Mouse (Mus musculus): Measurements from ENCODE around the gene Fth1. TPM values are rescaled to one million over a fixed set of nuclear protein-coding genes. Genes with fewer than 3 reads are reported as not detected.
A peak's percentile ranks its signal among the peaks of the same experiment; 100 is the strongest.

The Fth1 gene
- polyA plus RNA-seq, 1 experiment from 2014 or later: 1,303 TPM

- Histone ChIP-seq H3K27ac (replicated peaks; ENCODE audit: low read depth, low read length) (peak overlapping the region; percentile 86), H3K4me2 (ENCODE audit: low read depth, low read length) (peak overlapping the region; percentile 81), H3K4me3 (ENCODE audit: low read depth, low read length) (peak overlapping the region; percentile 92), H3K36me3 (replicated peaks; ENCODE audit: control insufficient read depth, insufficient read depth, low read depth, low read length) (peaks cover 4% of the 10 kb centered on the region), H3K9ac (replicated peaks; ENCODE audit: low read length) (peak overlapping the region; percentile 83), H3K27me3 (ENCODE audit: control insufficient read depth, insufficient read depth, low read length) (no peaks in the 10 kb centered on the region), H3K9me3 (replicated peaks; ENCODE audit: control insufficient read depth, low read length) (no peaks in the 10 kb centered on the region), H3K4me1 (ENCODE audit: control insufficient read depth, insufficient read depth, low read length) (peaks cover 4% of the 10 kb centered on the region; the same call in 1 of the 2 replicates)
- peak; percentile 100 for DNase-seq (ENCODE audit: low spot score)
- under 1% methylated on average over 57 of the region's 59 CpGs for WGBS
- ATAC-seq (replicated peaks; ENCODE audit: insufficient number of reproducible peaks, low FRiP score, low TSS enrichment, low read depth): peak; percentile 98
Measured at GRCm38 (mm10) chr19:9982151-9982851, 1.9 kb downstream of the Fth1 start.

DNA sequence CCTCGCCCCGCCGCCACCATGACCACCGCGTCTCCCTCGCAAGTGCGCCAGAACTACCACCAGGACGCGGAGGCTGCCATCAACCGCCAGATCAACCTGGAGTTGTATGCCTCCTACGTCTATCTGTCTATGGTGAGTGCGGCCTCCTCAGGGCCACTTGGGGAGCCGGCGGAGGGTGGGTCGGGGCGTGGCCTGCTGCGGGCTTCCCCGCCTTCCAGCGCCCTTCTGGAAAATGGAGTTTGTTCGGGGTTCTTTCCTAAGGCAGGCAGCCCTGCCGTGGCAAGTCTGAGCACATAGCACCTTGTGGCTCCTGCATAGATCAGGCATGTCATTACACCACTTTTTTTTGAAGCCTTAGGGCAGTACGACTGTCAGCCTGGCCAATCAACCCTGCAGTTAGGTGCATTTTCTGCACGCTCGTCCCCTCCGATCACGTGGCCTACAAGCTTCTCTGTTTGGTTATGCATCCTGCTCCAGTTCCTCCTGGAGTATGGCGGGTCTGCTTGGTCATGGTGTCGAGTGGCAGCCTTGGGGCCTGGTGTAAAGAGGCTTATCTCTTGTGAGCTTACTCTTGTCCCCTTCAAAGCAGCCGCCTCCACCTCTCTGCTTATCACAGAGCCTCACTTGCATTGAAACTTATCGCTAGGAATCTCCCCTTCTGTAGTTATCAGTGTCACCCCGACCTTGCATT is 2.6 kb downstream of the Fth1 start:
- Histone ChIP-seq H3K4me2 (ENCODE audit: low read depth, low read length) (peak overlapping the region; percentile 81), H3K4me3 (ENCODE audit: low read depth, low read length) (peak overlapping the region; percentile 92), H3K36me3 (replicated peaks; ENCODE audit: control insufficient read depth, insufficient read depth, low read depth, low read length) (peaks cover 4% of the 10 kb centered on the region), H3K27ac (replicated peaks; ENCODE audit: low read depth, low read length) (peak overlapping the region; percentile 86), H3K4me1 (ENCODE audit: control insufficient read depth, insufficient read depth, low read length) (peaks cover 4% of the 10 kb centered on the region; the same call in 1 of the 2 replicates), H3K9me3 (replicated peaks; ENCODE audit: control insufficient read depth, low read length) (no peaks in the 10 kb centered on the region), H3K27me3 (ENCODE audit: control insufficient read depth, insufficient read depth, low read length) (no peaks in the 10 kb centered on the region), H3K9ac (replicated peaks; ENCODE audit: low read length) (peak overlapping the region; percentile 83)
- 1% methylated on average over 31 of the region's 31 CpGs for WGBS
- DNase-seq (ENCODE audit: low spot score) (peak; percentile 65), ATAC-seq (replicated peaks; ENCODE audit: insufficient number of reproducible peaks, low FRiP score, low TSS enrichment, low read depth) (peak; percentile 82)

- Histone ChIP-seq H3K9ac (replicated peaks; ENCODE audit: low read length) (no peak overlapping the region; the same call in 1 of the 2 replicates), H3K27me3 (ENCODE audit: control insufficient read depth, insufficient read depth, low read length) (no peaks in the 10 kb centered on the region), H3K4me3 (ENCODE audit: low read depth, low read length) (peak overlapping the region; percentile 92), H3K4me2 (ENCODE audit: low read depth, low read length) (peak overlapping the region; percentile 81), H3K9me3 (replicated peaks; ENCODE audit: control insufficient read depth, low read length) (no peaks in the 10 kb centered on the region), H3K4me1 (ENCODE audit: control insufficient read depth, insufficient read depth, low read length) (peaks cover 4% of the 10 kb centered on the region; the same call in 1 of the 2 replicates), H3K27ac (replicated peaks; ENCODE audit: low read depth, low read length) (no peak overlapping the region), H3K36me3 (replicated peaks; ENCODE audit: control insufficient read depth, insufficient read depth, low read depth, low read length) (peaks cover 4% of the 10 kb centered on the region)
- ATAC-seq (replicated peaks; ENCODE audit: insufficient number of reproducible peaks, low FRiP score, low TSS enrichment, low read depth): no peak
- WGBS: 92% methylated on average over 20 of the region's 20 CpGs
- no peak for DNase-seq (ENCODE audit: low spot score)
Measured at GRCm38 (mm10) chr19:9984111-9985055, 4.0 kb downstream of the Fth1 start.

GRCm38 (mm10) chr19:9985190-9985899 is 4.9 kb downstream of the Fth1 start:
- Histone ChIP-seq H3K27me3 (ENCODE audit: control insufficient read depth, insufficient read depth, low read length) (no peaks in the 10 kb centered on the region), H3K4me3 (ENCODE audit: low read depth, low read length) (no peak overlapping the region), H3K36me3 (replicated peaks; ENCODE audit: control insufficient read depth, insufficient read depth, low read depth, low read length) (peaks cover 4% of the 10 kb centered on the region), H3K9me3 (replicated peaks; ENCODE audit: control insufficient read depth, low read length) (no peaks in the 10 kb centered on the region), H3K27ac (replicated peaks; ENCODE audit: low read depth, low read length) (no peak overlapping the region), H3K4me1 (ENCODE audit: control insufficient read depth, insufficient read depth, low read length) (peaks cover 4% of the 10 kb centered on the region; the same call in 1 of the 2 replicates), H3K9ac (replicated peaks; ENCODE audit: low read length) (no peak overlapping the region), H3K4me2 (ENCODE audit: low read depth, low read length) (no peak overlapping the region)
- WGBS: 96% methylated on average over 6 of the region's 6 CpGs
- DNase-seq (ENCODE audit: low spot score): no peak
- ATAC-seq (replicated peaks; ENCODE audit: insufficient number of reproducible peaks, low FRiP score, low TSS enrichment, low read depth): no peak

DNA sequence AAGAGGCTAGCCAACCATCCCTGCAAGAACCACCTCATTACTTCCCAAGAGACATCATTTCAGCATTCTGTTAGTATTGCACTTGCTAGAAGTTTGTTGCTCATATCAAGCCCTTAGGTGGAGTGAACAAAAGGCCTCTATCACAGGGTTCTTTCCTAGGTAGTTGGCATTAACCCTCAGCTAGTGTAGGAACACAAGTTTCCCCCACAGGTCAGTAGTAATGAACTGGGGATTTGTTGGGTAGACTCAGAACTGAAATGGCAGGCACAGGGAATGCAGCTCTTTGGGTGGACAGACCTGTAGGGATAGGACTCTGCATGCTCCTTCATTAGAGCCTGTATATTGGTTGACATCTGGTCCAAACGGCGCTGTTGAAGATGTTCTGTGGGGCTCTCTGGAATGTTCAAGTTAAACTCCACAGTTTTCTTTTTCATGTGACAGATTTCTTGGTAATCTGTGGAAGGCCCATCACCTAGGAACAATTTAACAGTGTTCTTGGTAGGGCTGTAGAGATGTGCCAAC is 5.6 kb downstream of the Fth1 start:
- Histone ChIP-seq H3K9ac (replicated peaks; ENCODE audit: low read length) (no peak overlapping the region), H3K9me3 (replicated peaks; ENCODE audit: control insufficient read depth, low read length) (no peaks in the 10 kb centered on the region), H3K4me1 (ENCODE audit: control insufficient read depth, insufficient read depth, low read length) (peaks cover 4% of the 10 kb centered on the region; the same call in 1 of the 2 replicates), H3K27ac (replicated peaks; ENCODE audit: low read depth, low read length) (no peak overlapping the region), H3K4me3 (ENCODE audit: low read depth, low read length) (no peak overlapping the region), H3K27me3 (ENCODE audit: control insufficient read depth, insufficient read depth, low read length) (no peaks in the 10 kb centered on the region), H3K4me2 (ENCODE audit: low read depth, low read length) (no peak overlapping the region), H3K36me3 (replicated peaks; ENCODE audit: control insufficient read depth, insufficient read depth, low read depth, low read length) (peaks cover 4% of the 10 kb centered on the region)
- whole genome bisulfite sequencing: 91% methylated on average over 2 of the region's 2 CpGs
- ATAC-seq (replicated peaks; ENCODE audit: insufficient number of reproducible peaks, low FRiP score, low TSS enrichment, low read depth) (no peak), DNase-seq (ENCODE audit: low spot score) (no peak)

GRCm38 (mm10) chr19:9987192-9987591 is 6.8 kb downstream of the Fth1 start:
- Histone ChIP-seq H3K4me2 (ENCODE audit: low read depth, low read length) (no peak overlapping the region), H3K36me3 (replicated peaks; ENCODE audit: control insufficient read depth, insufficient read depth, low read depth, low read length) (peaks cover 4% of the 10 kb centered on the region), H3K27ac (replicated peaks; ENCODE audit: low read depth, low read length) (no peak overlapping the region; the same call in 1 of the 2 replicates), H3K9me3 (replicated peaks; ENCODE audit: control insufficient read depth, low read length) (no peaks in the 10 kb centered on the region), H3K27me3 (ENCODE audit: control insufficient read depth, insufficient read depth, low read length) (no peaks in the 10 kb centered on the region), H3K4me3 (ENCODE audit: low read depth, low read length) (no peak overlapping the region), H3K4me1 (ENCODE audit: control insufficient read depth, insufficient read depth, low read length) (peaks cover 4% of the 10 kb centered on the region; the same call in 1 of the 2 replicates), H3K9ac (replicated peaks; ENCODE audit: low read length) (no peak overlapping the region)
- DNase-seq (ENCODE audit: low spot score) (peak; percentile 56), ATAC-seq (replicated peaks; ENCODE audit: insufficient number of reproducible peaks, low FRiP score, low TSS enrichment, low read depth) (no peak)
- WGBS: 28% methylated on average over 6 of the region's 6 CpGs

- Histone ChIP-seq H3K4me3 (ENCODE audit: low read depth, low read length) (no peak overlapping the region), H3K4me2 (ENCODE audit: low read depth, low read length) (no peak overlapping the region), H3K27ac (replicated peaks; ENCODE audit: low read depth, low read length) (no peak overlapping the region; the same call in 1 of the 2 replicates), H3K9ac (replicated peaks; ENCODE audit: low read length) (no peak overlapping the region), H3K4me1 (ENCODE audit: control insufficient read depth, insufficient read depth, low read length) (peaks cover 4% of the 10 kb centered on the region; the same call in 1 of the 2 replicates), H3K27me3 (ENCODE audit: control insufficient read depth, insufficient read depth, low read length) (no peaks in the 10 kb centered on the region), H3K9me3 (replicated peaks; ENCODE audit: control insufficient read depth, low read length) (no peaks in the 10 kb centered on the region), H3K36me3 (replicated peaks; ENCODE audit: control insufficient read depth, insufficient read depth, low read depth, low read length) (peaks cover 4% of the 10 kb centered on the region)
- no peak for DNase-seq (ENCODE audit: low spot score)
- ATAC-seq (replicated peaks; ENCODE audit: insufficient number of reproducible peaks, low FRiP score, low TSS enrichment, low read depth): no peak
Measured at GRCm38 (mm10) chr19:9987593-9987992, 7.2 kb downstream of the Fth1 start.

All from embryonic facial prominence, embryonic 11.5 days (tissue).